Mouse (Mus musculus): ENCODE results near the gene F8.

The F8 gene

DNA sequence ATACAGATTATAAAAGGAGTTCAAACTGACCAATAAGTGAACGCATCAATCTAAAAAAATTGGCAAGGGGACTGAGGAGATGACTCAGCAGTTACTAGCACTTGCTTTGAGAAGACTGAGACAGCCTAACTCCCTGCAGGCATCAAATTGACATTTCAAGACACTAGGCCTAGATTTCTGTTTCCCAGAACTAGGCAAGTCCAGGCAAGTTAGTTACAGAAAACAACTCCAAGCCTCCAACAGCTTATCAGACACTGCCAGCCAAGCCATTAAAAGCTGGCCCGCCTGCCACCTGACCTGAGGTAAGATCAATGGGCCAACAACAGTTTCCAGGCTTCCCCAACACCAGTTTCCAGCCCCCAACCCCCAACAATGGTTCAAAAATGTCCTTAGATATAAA lies 244.7 kb downstream of the F8 start:
- no peak for DNase-seq

- DNase-seq = no peak
Measured at GRCm38 (mm10) chrX:75136938-75137337, 245.5 kb downstream of the F8 start.

- peak; percentile 79 for DNase-seq
Measured at GRCm38 (mm10) chrX:75130467-75131160, 251.8 kb downstream of the F8 start, which contains the start of gene Mpp1. TSS of gene Mpp1 (minus strand) at chrX:75131016.

DNA sequence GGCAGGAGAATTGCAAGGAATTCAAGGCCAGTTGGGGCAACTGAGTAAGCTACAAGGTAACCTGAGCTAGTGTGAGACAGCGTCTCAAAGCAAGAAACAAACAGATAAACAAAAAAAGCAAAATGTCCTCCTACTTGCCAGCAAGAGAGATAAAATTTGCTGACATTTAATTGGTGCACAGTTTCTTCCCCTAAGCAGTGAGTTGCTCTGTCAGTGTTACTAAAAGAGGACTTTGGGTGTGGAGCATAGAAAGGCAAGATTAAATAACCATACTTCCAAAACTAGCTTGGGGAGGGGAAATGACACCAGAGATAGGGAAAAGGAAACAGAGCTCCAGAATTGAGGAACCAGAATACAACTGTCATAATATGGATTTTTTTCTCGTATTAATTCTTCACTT lies 252.9 kb downstream of the F8 start:
- peak; percentile 2 for DNase-seq

DNA sequence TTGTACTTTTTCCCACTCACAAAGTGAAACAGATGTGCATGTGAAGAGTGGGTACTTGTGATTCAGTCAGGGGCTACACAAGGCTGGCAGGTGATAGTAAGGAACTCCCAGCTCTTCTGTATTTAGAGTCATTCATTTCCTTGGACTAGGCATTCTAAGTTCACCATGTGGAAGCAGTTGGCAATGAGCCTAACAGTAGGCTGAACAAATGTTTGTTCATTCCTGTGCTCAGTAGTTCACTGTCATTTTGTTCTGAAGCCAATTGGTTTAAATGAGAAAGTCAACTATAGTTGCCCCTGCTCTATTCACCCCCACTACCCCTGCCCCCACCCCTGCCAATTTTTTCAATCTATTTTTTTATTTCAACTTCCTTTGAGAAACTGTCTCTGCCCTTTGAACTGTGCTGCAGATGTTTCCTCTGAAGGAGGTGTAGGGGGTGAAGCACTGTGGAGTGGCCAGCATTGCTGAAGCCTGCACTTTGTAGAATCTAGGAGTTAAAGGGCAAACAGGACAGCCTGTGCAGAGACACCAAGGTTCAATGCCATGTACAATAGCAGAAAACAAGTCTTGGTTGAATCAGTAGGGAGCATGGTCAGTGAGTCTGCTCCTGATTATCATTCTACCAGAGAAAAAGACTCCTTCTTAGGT lies 254.0 kb downstream of the F8 start:
- peak; percentile 23 for DNase-seq

DNA sequence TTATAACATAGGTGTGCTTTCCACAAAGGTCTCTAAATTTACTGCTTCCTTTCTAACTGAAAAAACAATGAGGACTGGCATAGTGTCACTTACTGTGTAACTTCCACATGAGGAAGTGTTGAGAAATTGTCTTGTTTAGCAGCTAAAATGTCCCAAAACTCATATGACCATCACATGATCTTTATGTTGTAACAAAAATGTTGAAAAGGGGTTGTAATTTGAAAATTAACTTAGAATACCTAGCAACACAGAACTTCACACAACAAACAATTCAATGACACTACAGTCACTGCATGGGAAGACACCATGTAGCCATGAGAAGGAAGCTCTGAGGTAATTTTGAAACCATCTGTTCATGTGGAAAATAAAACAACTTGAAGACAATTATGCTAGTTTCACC lies 255.5 kb downstream of the F8 start:
- DNase-seq = no peak

GRCm38 (mm10) chrX:75125606-75126005 lies 256.8 kb downstream of the F8 start:
- no peak for DNase-seq

All from thymus, postnatal 25 days (tissue).